Mouse (Mus musculus): ENCODE measurements at regions not wholly inside any gene's neighbourhood (a gene's known extent, or its start where the extent isn't known, plus 50 kb on each side); places are given as distances from the start of the nearest gene placed in this dataset.

GRCm38 (mm10) chr4:98206245-98206970 lies 176.7 kb downstream of the Tm2d1 start:
- H3K4me3 ChIP-seq (ENCODE audit: low read depth, low read length): no peak overlapping the region
- no peak for ATAC-seq (replicated peaks; ENCODE audit: insufficient number of reproducible peaks, low FRiP score, low TSS enrichment)
- H3K4me1 ChIP-seq (ENCODE audit: control insufficient read depth, insufficient read depth, low read length): peaks cover 5% of the 10 kb centered on the region
- no peak overlapping the region for H3K27ac ChIP-seq (ENCODE audit: low read depth, low read length)
- H3K9me3 ChIP-seq (replicated peaks; ENCODE audit: control insufficient read depth, low read length): no peaks in the 10 kb centered on the region
- no peak overlapping the region for H3K4me2 ChIP-seq
- H3K27me3 ChIP-seq (ENCODE audit: control insufficient read depth, insufficient read depth, low read length): no peaks in the 10 kb centered on the region
- 50% methylated on average over 6 of the region's 6 CpGs for WGBS (ENCODE audit: insufficient replicate concordance)
- no peak overlapping the region for H3K9ac ChIP-seq (ENCODE audit: low read depth, low read length)
- H3K36me3 ChIP-seq (ENCODE audit: control insufficient read depth, insufficient read depth, low read length): no peaks in the 10 kb centered on the region

DNA sequence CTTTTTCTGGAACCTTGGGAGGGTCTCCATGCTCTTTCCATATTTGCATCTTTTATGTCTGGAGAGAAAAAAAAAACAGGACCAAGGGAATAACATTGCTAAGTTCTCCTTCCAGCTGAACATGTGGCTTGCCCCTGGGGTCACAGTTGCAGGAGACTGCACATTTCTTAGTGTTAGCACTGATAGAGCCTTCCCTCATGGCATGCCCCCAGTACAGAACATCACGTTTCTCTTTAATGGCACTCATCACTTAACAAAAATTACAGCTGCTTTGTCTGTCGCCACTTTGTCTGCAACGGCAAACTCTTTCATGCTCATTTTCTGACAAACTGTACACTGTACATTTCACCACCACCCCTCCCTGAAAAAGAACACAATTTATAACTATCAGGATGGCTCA lies 180.0 kb downstream of the Tm2d1 start:
- ATAC-seq (replicated peaks; ENCODE audit: insufficient number of reproducible peaks, low FRiP score, low TSS enrichment): no peak
- Histone ChIP-seq H3K4me2 (no peak overlapping the region), H3K27me3 (ENCODE audit: control insufficient read depth, insufficient read depth, low read length) (no peaks in the 10 kb centered on the region), H3K27ac (ENCODE audit: low read depth, low read length) (no peak overlapping the region), H3K4me3 (ENCODE audit: low read depth, low read length) (no peak overlapping the region), H3K9me3 (replicated peaks; ENCODE audit: control insufficient read depth, low read length) (no peaks in the 10 kb centered on the region), H3K4me1 (ENCODE audit: control insufficient read depth, insufficient read depth, low read length) (peaks cover 8% of the 10 kb centered on the region), H3K9ac (ENCODE audit: low read depth, low read length) (no peak overlapping the region), H3K36me3 (ENCODE audit: control insufficient read depth, insufficient read depth, low read length) (no peaks in the 10 kb centered on the region)
- 35% methylated on average over 3 of the region's 3 CpGs for WGBS (ENCODE audit: insufficient replicate concordance)

DNA sequence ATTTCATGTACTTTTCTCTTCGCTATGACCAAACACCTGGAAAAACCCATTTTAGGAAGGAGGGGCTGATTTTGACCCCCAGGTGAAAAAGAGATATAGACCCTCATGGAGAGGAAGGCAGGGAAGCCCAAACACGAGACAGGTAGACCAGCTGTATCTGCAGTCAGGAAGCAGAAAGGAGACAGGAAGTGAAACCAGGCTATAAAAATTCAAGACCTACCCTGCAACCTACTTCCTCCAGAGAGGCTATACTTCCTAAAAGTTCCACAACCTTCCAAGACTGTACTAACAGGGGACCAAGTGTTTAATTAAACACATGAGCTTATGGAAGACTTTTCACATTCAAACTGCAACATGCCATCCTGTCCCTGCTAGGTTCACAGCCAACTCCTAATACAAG lies 180.9 kb downstream of the Tm2d1 start:
- ATAC-seq (replicated peaks; ENCODE audit: insufficient number of reproducible peaks, low FRiP score, low TSS enrichment): no peak
- no peaks in the 10 kb centered on the region for H3K27me3 ChIP-seq (ENCODE audit: control insufficient read depth, insufficient read depth, low read length)
- H3K4me2 ChIP-seq: no peak overlapping the region
- H3K27ac ChIP-seq (ENCODE audit: low read depth, low read length): no peak overlapping the region
- H3K4me1 ChIP-seq (ENCODE audit: control insufficient read depth, insufficient read depth, low read length): peaks cover 8% of the 10 kb centered on the region
- H3K9ac ChIP-seq (ENCODE audit: low read depth, low read length): no peak overlapping the region
- 64% methylated on average over 2 of the region's 2 CpGs for WGBS (ENCODE audit: insufficient replicate concordance)
- no peaks in the 10 kb centered on the region for H3K9me3 ChIP-seq (replicated peaks; ENCODE audit: control insufficient read depth, low read length)
- H3K4me3 ChIP-seq (ENCODE audit: low read depth, low read length): no peak overlapping the region
- H3K36me3 ChIP-seq (ENCODE audit: control insufficient read depth, insufficient read depth, low read length): no peaks in the 10 kb centered on the region

DNA sequence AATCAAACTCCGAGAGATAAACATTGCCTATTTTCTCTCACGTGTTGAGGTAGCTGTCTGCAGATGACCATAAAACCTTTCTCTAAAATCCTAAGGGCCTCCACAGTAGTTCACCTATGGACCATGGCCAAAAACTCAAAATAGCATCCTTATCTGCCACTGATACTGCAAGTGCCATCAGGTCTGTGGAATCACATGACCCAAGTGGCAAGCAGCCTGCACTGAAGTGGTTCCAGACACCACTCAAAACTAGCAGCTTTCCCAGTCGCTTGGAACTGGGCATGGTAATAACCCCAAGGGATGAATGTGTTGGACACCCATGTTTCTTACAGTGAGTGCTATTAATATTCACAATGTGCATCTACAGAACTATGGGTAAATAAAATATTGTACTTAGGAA lies 182.0 kb downstream of the Tm2d1 start:
- 42% methylated on average over 3 of the region's 3 CpGs for WGBS (ENCODE audit: insufficient replicate concordance)
- Histone ChIP-seq H3K9ac (ENCODE audit: low read depth, low read length) (no peak overlapping the region), H3K4me1 (ENCODE audit: control insufficient read depth, insufficient read depth, low read length) (peaks cover 8% of the 10 kb centered on the region), H3K4me3 (ENCODE audit: low read depth, low read length) (no peak overlapping the region), H3K36me3 (ENCODE audit: control insufficient read depth, insufficient read depth, low read length) (no peaks in the 10 kb centered on the region), H3K27ac (ENCODE audit: low read depth, low read length) (peak overlapping the region; percentile 57), H3K27me3 (ENCODE audit: control insufficient read depth, insufficient read depth, low read length) (no peaks in the 10 kb centered on the region), H3K4me2 (no peak overlapping the region), H3K9me3 (replicated peaks; ENCODE audit: control insufficient read depth, low read length) (no peaks in the 10 kb centered on the region)
- ATAC-seq (replicated peaks; ENCODE audit: insufficient number of reproducible peaks, low FRiP score, low TSS enrichment): peak; percentile 49

DNA sequence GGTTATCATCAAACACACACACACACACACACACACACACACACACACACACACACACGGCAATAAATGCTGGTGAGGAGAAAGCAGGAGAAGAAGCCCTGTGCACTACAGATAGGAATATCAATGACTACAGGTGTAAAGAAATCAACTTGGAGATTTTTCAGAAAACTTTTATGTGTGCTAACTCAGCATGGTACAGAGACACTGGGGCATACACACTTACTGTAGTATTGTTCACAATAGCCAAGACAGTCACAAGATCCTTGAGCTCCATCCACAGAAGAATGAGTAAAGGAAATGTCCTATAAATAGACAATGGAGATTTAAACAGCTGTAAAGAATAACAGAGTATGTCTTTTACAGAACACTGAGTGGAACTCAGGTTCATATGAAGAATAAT lies 182.4 kb downstream of the Tm2d1 start:
- Histone ChIP-seq H3K27ac (ENCODE audit: low read depth, low read length) (peak overlapping the region; percentile 57), H3K36me3 (ENCODE audit: control insufficient read depth, insufficient read depth, low read length) (no peaks in the 10 kb centered on the region), H3K4me1 (ENCODE audit: control insufficient read depth, insufficient read depth, low read length) (peaks cover 8% of the 10 kb centered on the region), H3K9ac (ENCODE audit: low read depth, low read length) (no peak overlapping the region), H3K4me2 (peak overlapping the region; percentile 16; the same call in 1 of the 2 replicates), H3K27me3 (ENCODE audit: control insufficient read depth, insufficient read depth, low read length) (no peaks in the 10 kb centered on the region), H3K4me3 (ENCODE audit: low read depth, low read length) (no peak overlapping the region), H3K9me3 (replicated peaks; ENCODE audit: control insufficient read depth, low read length) (no peaks in the 10 kb centered on the region; the same call in 1 of the 2 replicates)
- WGBS (ENCODE audit: insufficient replicate concordance): 47% methylated on average over 1 of the region's 1 CpGs
- no peak for ATAC-seq (replicated peaks; ENCODE audit: insufficient number of reproducible peaks, low FRiP score, low TSS enrichment)

GRCm38 (mm10) chr4:98190318-98190717 lies 192.8 kb downstream of the Tm2d1 start:
- Histone ChIP-seq H3K4me2 (no peak overlapping the region), H3K27ac (ENCODE audit: low read depth, low read length) (no peak overlapping the region), H3K27me3 (ENCODE audit: control insufficient read depth, insufficient read depth, low read length) (no peaks in the 10 kb centered on the region), H3K9ac (ENCODE audit: low read depth, low read length) (no peak overlapping the region), H3K36me3 (ENCODE audit: control insufficient read depth, insufficient read depth, low read length) (no peaks in the 10 kb centered on the region), H3K4me1 (ENCODE audit: control insufficient read depth, insufficient read depth, low read length) (no peaks in the 10 kb centered on the region), H3K9me3 (replicated peaks; ENCODE audit: control insufficient read depth, low read length) (no peaks in the 10 kb centered on the region), H3K4me3 (ENCODE audit: low read depth, low read length) (no peak overlapping the region)
- no peak for ATAC-seq (replicated peaks; ENCODE audit: insufficient number of reproducible peaks, low FRiP score, low TSS enrichment)
- 83% methylated on average over 3 of the region's 3 CpGs for WGBS (ENCODE audit: insufficient replicate concordance)

GRCm38 (mm10) chr4:98189894-98190293 lies 193.2 kb downstream of the Tm2d1 start:
- no peak overlapping the region for H3K9ac ChIP-seq (ENCODE audit: low read depth, low read length)
- H3K27ac ChIP-seq (ENCODE audit: low read depth, low read length): no peak overlapping the region
- no peaks in the 10 kb centered on the region for H3K27me3 ChIP-seq (ENCODE audit: control insufficient read depth, insufficient read depth, low read length)
- H3K4me2 ChIP-seq: no peak overlapping the region
- H3K4me1 ChIP-seq (ENCODE audit: control insufficient read depth, insufficient read depth, low read length): no peaks in the 10 kb centered on the region
- H3K36me3 ChIP-seq (ENCODE audit: control insufficient read depth, insufficient read depth, low read length): no peaks in the 10 kb centered on the region
- H3K9me3 ChIP-seq (replicated peaks; ENCODE audit: control insufficient read depth, low read length): no peaks in the 10 kb centered on the region
- no peak for ATAC-seq (replicated peaks; ENCODE audit: insufficient number of reproducible peaks, low FRiP score, low TSS enrichment)
- 41% methylated on average over 1 of the region's 1 CpGs for WGBS (ENCODE audit: insufficient replicate concordance)
- no peak overlapping the region for H3K4me3 ChIP-seq (ENCODE audit: low read depth, low read length)

DNA sequence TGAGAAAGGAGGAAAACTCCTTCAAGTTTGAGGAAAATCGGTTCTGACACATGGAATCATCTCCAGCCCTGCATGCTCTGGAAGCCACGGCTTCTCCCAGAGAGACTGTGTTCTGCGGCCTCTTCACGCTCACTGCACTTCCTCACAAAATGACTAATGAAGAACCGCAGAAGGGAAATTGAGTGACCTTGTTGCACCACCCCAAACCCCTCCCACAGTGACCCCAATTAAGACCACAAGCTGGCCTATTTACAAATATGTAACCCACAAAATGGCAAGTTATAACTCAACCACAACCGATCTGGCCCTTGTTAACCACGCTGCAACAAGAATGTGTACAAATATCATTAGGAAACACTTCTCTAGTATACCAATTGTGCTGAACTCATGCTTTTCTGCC lies 194.2 kb downstream of the Tm2d1 start:
- H3K9me3 ChIP-seq (replicated peaks; ENCODE audit: control insufficient read depth, low read length): no peaks in the 10 kb centered on the region
- H3K4me2 ChIP-seq: no peak overlapping the region
- no peaks in the 10 kb centered on the region for H3K27me3 ChIP-seq (ENCODE audit: control insufficient read depth, insufficient read depth, low read length)
- no peaks in the 10 kb centered on the region for H3K36me3 ChIP-seq (ENCODE audit: control insufficient read depth, insufficient read depth, low read length)
- H3K4me3 ChIP-seq (ENCODE audit: low read depth, low read length): no peak overlapping the region
- no peaks in the 10 kb centered on the region for H3K4me1 ChIP-seq (ENCODE audit: control insufficient read depth, insufficient read depth, low read length)
- H3K27ac ChIP-seq (ENCODE audit: low read depth, low read length): no peak overlapping the region
- ATAC-seq (replicated peaks; ENCODE audit: insufficient number of reproducible peaks, low FRiP score, low TSS enrichment): no peak
- 91% methylated on average over 7 of the region's 7 CpGs for WGBS (ENCODE audit: insufficient replicate concordance)
- H3K9ac ChIP-seq (ENCODE audit: low read depth, low read length): no peak overlapping the region

DNA sequence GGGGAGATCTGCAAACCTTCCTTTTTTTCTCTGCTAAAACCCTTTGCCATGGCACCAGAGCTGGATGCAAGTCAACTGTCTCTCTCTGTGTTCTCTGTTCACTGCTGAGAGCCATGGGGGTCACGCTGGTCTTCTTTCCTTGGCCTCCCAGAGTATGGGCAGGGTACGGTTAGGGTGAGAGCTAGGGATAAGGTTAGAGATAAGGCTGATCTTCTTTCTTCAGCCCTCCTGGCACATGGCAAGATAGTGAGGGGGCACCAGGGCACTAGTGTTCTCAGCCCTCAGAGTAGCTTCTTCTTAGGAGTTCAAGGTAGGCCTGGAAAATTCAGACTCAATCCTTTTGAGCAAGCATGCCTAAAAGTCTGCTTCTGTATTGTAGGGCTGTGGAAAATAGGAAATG lies 196.1 kb downstream of the Tm2d1 start:
- no peaks in the 10 kb centered on the region for H3K27me3 ChIP-seq (ENCODE audit: control insufficient read depth, insufficient read depth, low read length)
- H3K4me1 ChIP-seq (ENCODE audit: control insufficient read depth, insufficient read depth, low read length): no peaks in the 10 kb centered on the region; the same call in 1 of the 2 replicates
- no peak overlapping the region for H3K9ac ChIP-seq (ENCODE audit: low read depth, low read length)
- H3K4me3 ChIP-seq (ENCODE audit: low read depth, low read length): no peak overlapping the region
- H3K27ac ChIP-seq (ENCODE audit: low read depth, low read length): no peak overlapping the region
- H3K9me3 ChIP-seq (replicated peaks; ENCODE audit: control insufficient read depth, low read length): no peaks in the 10 kb centered on the region
- H3K36me3 ChIP-seq (ENCODE audit: control insufficient read depth, insufficient read depth, low read length): no peaks in the 10 kb centered on the region
- ATAC-seq (replicated peaks; ENCODE audit: insufficient number of reproducible peaks, low FRiP score, low TSS enrichment): no peak
- WGBS (ENCODE audit: insufficient replicate concordance): 64% methylated on average over 2 of the region's 2 CpGs
- no peak overlapping the region for H3K4me2 ChIP-seq
